Mouse (Mus musculus) midbrain, embryonic 15.5 days (tissue): ENCODE measurements around the gene Pafah2. TPM values are rescaled to one million over a fixed set of nuclear protein-coding genes. Genes with fewer than 3 reads are reported as not detected.
"Not testable (repeated sequence)": the region's sequence is repeated elsewhere in the genome, so short reads cannot be mapped to it uniquely, and the experiment has no call there.

ENCODE experiments used
- ATAC-seq: fragments of 200-750 bp; cut with Nextera tagmentation; replicated peaks from 2 replicates; pipeline ENCODE4 v1.8.0; 2017; ENCODE audit warnings: moderate TSS enrichment
- H3K27ac ChIP-seq: fragments of 300-500 bp; sonication (generic); 2 replicates; pipeline ENCODE4 v1.5.1; 2015; ENCODE audit warnings: mild to moderate bottlenecking, inconsistent platforms
- H3K27me3 ChIP-seq: fragments of 300-500 bp; sonication (generic); replicated peaks from 2 replicates; pipeline ENCODE4 v1.6.1; 2015; ENCODE audit warnings: inconsistent platforms
- H3K36me3 ChIP-seq: fragments of 300-500 bp; sonication (generic); replicated peaks from 2 replicates; pipeline ENCODE4 v1.6.1; 2015; ENCODE audit warnings: inconsistent platforms
- H3K4me1 ChIP-seq: fragments of 300-500 bp; sonication (generic); 2 replicates; pipeline ENCODE4 v1.6.1; 2015; ENCODE audit warnings: inconsistent platforms
- H3K4me2 ChIP-seq: fragments of 300-500 bp; sonication (generic); 2 replicates; pipeline ENCODE4 v1.6.1; 2015; ENCODE audit warnings: inconsistent platforms, mild to moderate bottlenecking, moderate library complexity
- H3K4me3 ChIP-seq: fragments of 300-500 bp; sonication (generic); 2 replicates; pipeline ENCODE4 v1.5.1; 2015; ENCODE audit warnings: mild to moderate bottlenecking, inconsistent platforms
- H3K9ac ChIP-seq: fragments of 300-500 bp; sonication (generic); 2 replicates; pipeline ENCODE4 v1.6.1; 2015; ENCODE audit warnings: mild to moderate bottlenecking, inconsistent platforms
- H3K9me3 ChIP-seq: fragments of 300-500 bp; sonication (generic); 2 replicates; pipeline ENCODE4 v1.6.1; 2016; ENCODE audit warnings: inconsistent platforms
- WGBS: fragments of 180-500 bp; shearing (Covaris S2); methylation state at CpG from one replicate; pipeline ENCODE4 v1.1.7; 2015; ENCODE audit warnings: mixed read lengths; 5-methylcytosine and 5-hydroxymethylcytosine counted together
- polyA plus RNA-seq: library from polyadenylated mRNA; unstranded; fragments of >200 nt; fragmentation: Nextera tagmentation; extraction: Ambion mirVana; gene quantifications from 2 replicates; pipeline ENCODE4 v1.2.1, GENCODE M21; 2015

The Pafah2 gene
- polyA plus RNA-seq, 1 experiment from 2014 or later = 8.0 TPM

- ATAC-seq = no peak
- Histone ChIP-seq H3K36me3 (no peaks in the 10 kb centered on the region), H3K27me3 (no peaks in the 10 kb centered on the region), H3K9me3 (no peaks in the 10 kb centered on the region), H3K4me3 (no peak overlapping the region), H3K4me2 (no peak overlapping the region), H3K27ac (no peak overlapping the region), H3K4me1 (no peaks in the 10 kb centered on the region), H3K9ac (no peak overlapping the region)
- WGBS = 42% methylated on average over 10 of the region's 10 CpGs
These were observed 18.0 kb upstream of the Pafah2 start for GRCm38 (mm10) chr4:134378089-134378615.

GRCm38 (mm10) chr4:134379510-134379909, 16.6 kb upstream of the Pafah2 start:
- no peaks in the 10 kb centered on the region for H3K9me3 ChIP-seq
- no peaks in the 10 kb centered on the region for H3K36me3 ChIP-seq
- no peak overlapping the region for H3K4me2 ChIP-seq
- ATAC-seq = no peak
- no peak overlapping the region for H3K9ac ChIP-seq
- no peak overlapping the region for H3K4me3 ChIP-seq
- H3K27me3 ChIP-seq = no peaks in the 10 kb centered on the region
- 83% methylated on average over 8 of the region's 8 CpGs for WGBS
- H3K4me1 ChIP-seq = no peaks in the 10 kb centered on the region
- H3K27ac ChIP-seq = no peak overlapping the region

DNA sequence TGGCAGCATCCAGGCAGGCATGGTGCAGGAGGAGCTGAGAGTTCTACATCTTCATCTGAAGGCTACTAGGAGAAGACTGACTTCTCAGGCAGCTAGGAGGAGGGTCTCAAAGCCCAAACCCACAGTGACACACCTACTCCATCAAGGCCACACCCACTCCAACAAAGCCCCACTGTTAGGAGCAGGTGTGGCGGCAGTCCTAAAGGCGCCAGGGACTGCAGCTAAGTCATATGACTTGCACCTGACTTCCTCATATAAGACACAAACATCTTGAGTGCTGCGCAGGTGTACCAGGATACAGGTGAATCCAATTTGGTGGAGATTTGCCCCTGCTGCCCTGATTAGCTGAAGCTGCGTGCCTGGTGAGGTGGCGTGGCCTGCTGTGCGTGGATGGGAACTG, 12.4 kb upstream of the Pafah2 start, which contains the start of gene Extl1:
Gene Extl1 (minus strand): TSS at position 101 of the 400 bp plus-strand sequence.
- H3K9me3 ChIP-seq, H3K4me3 ChIP-seq, H3K27ac ChIP-seq, H3K36me3 ChIP-seq, H3K27me3 ChIP-seq, ATAC-seq, H3K9ac ChIP-seq, H3K4me1 ChIP-seq, H3K4me2 ChIP-seq: not testable (repeated sequence)
- whole genome bisulfite sequencing = 97% methylated on average over 2 of the region's 6 CpGs

DNA sequence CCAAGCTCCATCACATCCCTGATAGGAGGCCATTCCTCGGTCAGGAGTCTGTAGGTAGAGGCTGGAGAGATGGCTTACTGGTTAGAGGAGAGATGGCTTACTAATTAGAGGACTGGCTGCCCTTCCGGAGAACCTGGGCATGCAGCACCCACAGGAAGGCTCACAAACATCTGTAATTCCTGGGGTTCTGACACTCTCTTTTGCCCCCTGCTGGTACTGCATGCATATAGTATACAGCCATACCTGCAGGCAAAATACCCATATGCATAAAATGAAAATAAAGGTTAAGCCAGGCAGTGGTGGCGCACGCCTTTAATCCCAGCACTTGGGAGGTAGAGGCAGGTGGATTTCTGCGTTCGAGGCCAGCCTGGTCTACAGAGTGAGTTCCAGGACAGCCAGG, 8.9 kb upstream of the Pafah2 start:
- ATAC-seq = no peak
- H3K4me3 ChIP-seq = no peak overlapping the region
- 80% methylated on average over 6 of the region's 6 CpGs for WGBS
- H3K4me1 ChIP-seq = peaks cover under 1% of the 10 kb centered on the region; the same call in 1 of the 2 replicates
- no peaks in the 10 kb centered on the region for H3K36me3 ChIP-seq
- no peaks in the 10 kb centered on the region for H3K9me3 ChIP-seq
- no peak overlapping the region for H3K27ac ChIP-seq
- H3K4me2 ChIP-seq = no peak overlapping the region
- H3K27me3 ChIP-seq = no peaks in the 10 kb centered on the region
- no peak overlapping the region for H3K9ac ChIP-seq

GRCm38 (mm10) chr4:134388397-134388796, 7.7 kb upstream of the Pafah2 start:
- no peak overlapping the region for H3K9ac ChIP-seq
- WGBS = 14% methylated on average over 5 of the region's 5 CpGs
- H3K4me2 ChIP-seq = no peak overlapping the region
- no peak overlapping the region for H3K27ac ChIP-seq
- ATAC-seq = no peak
- no peaks in the 10 kb centered on the region for H3K9me3 ChIP-seq
- H3K27me3 ChIP-seq = no peaks in the 10 kb centered on the region
- H3K36me3 ChIP-seq = no peaks in the 10 kb centered on the region
- no peak overlapping the region for H3K4me3 ChIP-seq
- peaks cover 8% of the 10 kb centered on the region; the same call in 1 of the 2 replicates for H3K4me1 ChIP-seq

DNA sequence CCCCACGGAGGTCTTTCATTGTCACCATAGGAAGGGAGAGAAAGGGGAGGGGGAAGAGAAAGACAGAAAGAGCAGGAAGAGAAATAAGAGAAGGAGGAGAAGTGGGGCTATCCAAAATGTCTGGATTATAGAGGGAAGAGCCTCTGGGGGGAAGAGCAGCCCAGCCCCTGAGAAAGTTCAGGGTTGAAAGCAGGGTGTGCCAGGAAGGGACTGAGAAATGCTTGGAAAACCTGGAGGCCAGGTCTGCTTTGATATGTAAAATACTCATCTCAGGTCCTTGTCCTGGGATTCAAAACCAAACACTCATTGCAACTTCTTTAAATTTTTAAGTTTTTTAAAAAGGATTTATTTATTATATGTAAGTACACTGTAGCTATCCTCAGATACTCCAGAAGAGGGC, 4.5 kb upstream of the Pafah2 start:
- Histone ChIP-seq H3K4me1 (peaks cover 13% of the 10 kb centered on the region), H3K27ac (no peak overlapping the region), H3K27me3 (no peaks in the 10 kb centered on the region), H3K9ac (no peak overlapping the region), H3K4me3 (no peak overlapping the region), H3K4me2 (no peak overlapping the region), H3K9me3 (no peaks in the 10 kb centered on the region), H3K36me3 (no peaks in the 10 kb centered on the region)
- 100% methylated on average over 1 of the region's 1 CpGs for WGBS
- no peak for ATAC-seq

GRCm38 (mm10) chr4:134392595-134392994, 3.5 kb upstream of the Pafah2 start:
- H3K36me3 ChIP-seq = no peaks in the 10 kb centered on the region
- ATAC-seq = no peak
- peak overlapping the region; percentile 48; the same call in 1 of the 2 replicates for H3K27ac ChIP-seq
- H3K9me3 ChIP-seq = no peaks in the 10 kb centered on the region
- 11% methylated on average over 8 of the region's 8 CpGs for WGBS
- H3K4me1 ChIP-seq = peaks cover 20% of the 10 kb centered on the region
- H3K9ac ChIP-seq = no peak overlapping the region
- no peak overlapping the region for H3K4me3 ChIP-seq
- H3K27me3 ChIP-seq = no peaks in the 10 kb centered on the region
- H3K4me2 ChIP-seq = no peak overlapping the region

- ATAC-seq = no peak
- 0 out of 2 replicates have a peak overlapping the region, but pooled peaks have one; percentile 34 for H3K27ac ChIP-seq
These were observed 3.1 kb upstream of the Pafah2 start for GRCm38 (mm10) chr4:134393026-134393425.

DNA sequence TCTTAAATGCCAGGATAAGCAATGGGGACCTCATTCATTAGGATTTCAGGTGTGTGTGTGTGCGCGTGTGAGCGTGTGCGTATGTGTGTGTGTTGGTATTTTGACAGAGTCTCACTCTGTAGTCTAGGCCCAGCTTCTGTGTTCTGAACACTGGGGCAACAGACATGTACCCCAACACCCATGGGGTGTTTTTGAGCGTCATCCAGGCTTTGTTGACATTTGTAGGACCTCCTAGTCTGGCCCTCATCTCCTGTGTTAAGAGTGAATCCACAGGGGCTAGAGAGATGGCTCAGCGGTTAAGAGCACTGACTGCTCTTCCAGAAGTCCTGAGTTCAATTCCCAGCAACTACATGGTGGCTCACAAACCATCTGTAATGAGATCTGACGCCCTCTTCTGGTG, 978 bp upstream of the Pafah2 start:
- Histone ChIP-seq H3K27me3 (no peaks in the 10 kb centered on the region), H3K4me1 (peaks cover 26% of the 10 kb centered on the region), H3K9me3 (no peaks in the 10 kb centered on the region), H3K9ac (no peak overlapping the region), H3K27ac (peak overlapping the region; percentile 89), H3K4me2 (peak overlapping the region; percentile 63; the same call in 1 of the 2 replicates), H3K36me3 (no peaks in the 10 kb centered on the region), H3K4me3 (no peak overlapping the region)
- no peak for ATAC-seq
- WGBS = 91% methylated on average over 7 of the region's 7 CpGs

More at GRCm38 (mm10) chr4:134393026-134393425, 3.1 kb upstream of the Pafah2 start:
- H3K27me3 ChIP-seq = no peaks in the 10 kb centered on the region
- no peaks in the 10 kb centered on the region for H3K36me3 ChIP-seq
- H3K9me3 ChIP-seq = no peaks in the 10 kb centered on the region
- WGBS = 15% methylated on average over 12 of the region's 12 CpGs
- H3K9ac ChIP-seq = no peak overlapping the region
- H3K4me1 ChIP-seq = peaks cover 20% of the 10 kb centered on the region
- H3K4me3 ChIP-seq = no peak overlapping the region
- H3K4me2 ChIP-seq = no peak overlapping the region

- Histone ChIP-seq H3K4me2 (peak overlapping the region; percentile 90), H3K27me3 (no peaks in the 10 kb centered on the region), H3K9me3 (no peaks in the 10 kb centered on the region), H3K4me1 (peaks cover 45% of the 10 kb centered on the region), H3K36me3 (no peaks in the 10 kb centered on the region), H3K27ac (peak overlapping the region; percentile 19; the same call in 1 of the 2 replicates), H3K9ac (no peak overlapping the region), H3K4me3 (0 out of 2 replicates have a peak overlapping the region, but pooled peaks have one; percentile 3)
- no peak for ATAC-seq
- 23% methylated on average over 7 of the region's 7 CpGs for WGBS
These were observed 1.0 kb downstream of the Pafah2 start for GRCm38 (mm10) chr4:134397121-134397520.

GRCm38 (mm10) chr4:134397732-134398131, 1.6 kb downstream of the Pafah2 start:
- Histone ChIP-seq H3K27me3 (no peaks in the 10 kb centered on the region), H3K9me3 (no peaks in the 10 kb centered on the region), H3K4me3 (no peak overlapping the region), H3K9ac (no peak overlapping the region), H3K27ac (no peak overlapping the region), H3K4me2 (no peak overlapping the region), H3K4me1 (peaks cover 42% of the 10 kb centered on the region), H3K36me3 (no peaks in the 10 kb centered on the region)
- WGBS = 92% methylated on average over 9 of the region's 9 CpGs
- ATAC-seq = no peak

GRCm38 (mm10) chr4:134400206-134400605, 4.1 kb downstream of the Pafah2 start:
- Histone ChIP-seq H3K36me3 (no peaks in the 10 kb centered on the region), H3K27me3 (no peaks in the 10 kb centered on the region), H3K4me3 (peak overlapping the region; percentile 41), H3K9me3 (no peaks in the 10 kb centered on the region), H3K27ac (peak overlapping the region; percentile 88), H3K9ac (no peak overlapping the region), H3K4me2 (peak overlapping the region; percentile 78), H3K4me1 (peaks cover 51% of the 10 kb centered on the region)
- WGBS = 21% methylated on average over 5 of the region's 5 CpGs
- ATAC-seq = no peak

DNA sequence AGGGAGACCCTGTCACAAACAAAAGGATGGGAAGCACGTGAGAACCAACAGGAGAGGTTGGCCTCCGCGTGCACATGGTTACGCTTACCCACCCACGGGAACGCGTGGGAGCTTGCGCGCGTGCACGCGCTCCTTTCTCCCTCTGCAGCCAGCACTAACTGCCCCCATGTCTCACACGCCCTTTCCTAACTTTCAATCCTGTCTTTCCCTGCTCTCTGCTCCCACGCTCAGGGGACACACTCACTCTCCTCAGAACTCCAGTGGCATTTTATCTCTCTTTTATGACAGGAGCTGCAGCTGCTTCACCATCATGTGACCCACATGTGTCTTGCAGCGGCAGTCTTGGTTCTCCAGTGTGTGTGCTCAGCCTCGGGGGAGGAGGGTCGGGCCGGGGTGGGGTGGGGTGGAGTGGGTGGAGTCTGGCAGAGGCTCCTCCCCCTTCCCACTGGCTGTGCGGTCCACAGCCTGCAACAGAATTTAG, 5.1 kb downstream of the Pafah2 start:
- H3K4me3 ChIP-seq = peak overlapping the region; percentile 41
- H3K9me3 ChIP-seq = no peaks in the 10 kb centered on the region
- no peaks in the 10 kb centered on the region for H3K36me3 ChIP-seq
- no peaks in the 10 kb centered on the region for H3K27me3 ChIP-seq
- H3K27ac ChIP-seq = peak overlapping the region; percentile 88
- H3K4me2 ChIP-seq = peak overlapping the region; percentile 78
- H3K4me1 ChIP-seq = peaks cover 48% of the 10 kb centered on the region
- H3K9ac ChIP-seq = peak overlapping the region; percentile 60
- peak; percentile 85 for ATAC-seq
- 7% methylated on average over 19 of the region's 19 CpGs for WGBS
